26 mouse cellular contexts compared by ENCODE assay signal in the genomic region with DNA sequence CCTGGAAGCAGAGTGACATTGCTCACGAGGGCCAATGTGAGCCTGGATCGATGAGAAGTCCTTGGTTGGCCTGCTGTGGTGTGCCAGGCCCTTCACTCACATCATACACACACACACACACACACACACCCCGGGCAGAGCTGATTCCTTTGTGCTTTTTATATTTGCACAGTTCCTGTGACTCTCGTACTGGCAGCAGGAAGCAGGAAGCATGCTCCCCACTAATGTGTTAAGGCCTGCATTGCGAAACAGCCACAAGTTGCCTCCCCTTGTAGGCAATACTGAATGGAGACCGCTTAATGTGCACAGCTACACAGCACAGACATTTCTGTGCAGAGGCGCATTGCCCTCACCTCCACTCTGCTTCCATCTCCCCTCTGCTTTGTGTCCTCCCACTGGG. TPM values are rescaled to one million over a fixed set of nuclear protein-coding genes. Genes with fewer than 3 reads are reported as not detected.
DNase-seq lines count a peak whose midpoint lies in the region; ATAC-seq lines count a peak whose summit lies in the region.
"Had no signal": no experiment of that assay in that cellular context is flagged by ENCODE, and none has a peak within 500 bp of the region (broad histone marks: within the 10 kb centered on the region; RNA-seq: fewer than 3 reads in every experiment).

No protein-coding gene starts in this region.

- 0 out of 2 replicates have a peak, but pooled peaks cover 3% of the 10 kb centered on the region for H3K9me3 ChIP-seq in forebrain, embryonic 12.5 days
- no peaks in the 10 kb centered on the region for H3K9me3 ChIP-seq in forebrain, embryonic 11.5 days (ENCODE audit: control insufficient read depth, low read length)
- no peaks in the 10 kb centered on the region for H3K9me3 ChIP-seq in limb, embryonic 10.5 days (replicated peaks)
- H3K9me3 ChIP-seq in heart, embryonic 10.5 days: no peaks in the 10 kb centered on the region
- H3K9me3 ChIP-seq: G1E; lung, embryonic 15.5 days had no signal

- 0 out of 2 replicates have a peak overlapping the region, but pooled peaks have one; percentile 36 for H3K27ac ChIP-seq in forebrain, embryonic 12.5 days
- H3K27ac ChIP-seq in forebrain, embryonic 11.5 days (ENCODE audit: low read depth, low read length): no peak overlapping the region
- H3K27ac ChIP-seq in limb, embryonic 10.5 days: peak overlapping the region; percentile 63
- H3K27ac ChIP-seq in heart, embryonic 10.5 days: no peak overlapping the region
- H3K27ac ChIP-seq: left cerebral cortex, adult 2 months; lung, embryonic 15.5 days; midbrain, embryonic 15.5 days; neural tube, embryonic 15.5 days had no signal

- H3K27me3 ChIP-seq in forebrain, embryonic 12.5 days: no peaks in the 10 kb centered on the region
- H3K27me3 ChIP-seq in forebrain, embryonic 11.5 days (ENCODE audit: control insufficient read depth, insufficient read depth, low read length): no peaks in the 10 kb centered on the region
- peaks cover 33% of the 10 kb centered on the region for H3K27me3 ChIP-seq in limb, embryonic 10.5 days (ENCODE audit: low read depth, poor library complexity, severe bottlenecking)
- H3K27me3 ChIP-seq in heart, embryonic 10.5 days (ENCODE audit: insufficient read depth, poor library complexity, severe bottlenecking): peaks cover 31% of the 10 kb centered on the region

- H3K4me1 ChIP-seq in forebrain, embryonic 12.5 days: peaks cover 39% of the 10 kb centered on the region
- H3K4me1 ChIP-seq in forebrain, embryonic 11.5 days (replicated peaks; ENCODE audit: control insufficient read depth, insufficient read depth, low read length): peaks cover 15% of the 10 kb centered on the region
- H3K4me1 ChIP-seq in limb, embryonic 10.5 days: peaks cover 10% of the 10 kb centered on the region
- no peaks in the 10 kb centered on the region for H3K4me1 ChIP-seq in heart, embryonic 10.5 days
- H3K4me1 ChIP-seq: lung, embryonic 15.5 days; midbrain, embryonic 15.5 days had no signal

- DNase-seq in forebrain, embryonic 11.5 days (ENCODE audit: low spot score): no peak
- peak; percentile 68 for DNase-seq in 416B (ENCODE audit: low read depth)
- no peak for DNase-seq in limb, embryonic 10.5 days (ENCODE audit: low spot score)
- no peak for DNase-seq in heart, embryonic 10.5 days (ENCODE audit: low spot score)
- DNase-seq in T-cell, adult 2 months (ENCODE audit: low spot score): no peak
- no peak for DNase-seq in adrenal gland, postnatal 36 days
- DNase-seq: cerebellum, adult 2 months; gastrocnemius, postnatal 10 days; heart, adult 18-20 months; kidney, postnatal 36 days; spleen, adult 18-20 months had no signal

- WGBS in forebrain, embryonic 12.5 days: 82% methylated on average over 7 of the region's 7 CpGs
- WGBS in forebrain, embryonic 11.5 days: 74% methylated on average over 7 of the region's 7 CpGs
- 78% methylated on average over 7 of the region's 7 CpGs for WGBS in limb, embryonic 10.5 days
- WGBS in heart, embryonic 10.5 days: 69% methylated on average over 7 of the region's 7 CpGs

- ATAC-seq in forebrain, embryonic 12.5 days (ENCODE audit: low FRiP score): no peak
- ATAC-seq in forebrain, embryonic 11.5 days (replicated peaks; ENCODE audit: low FRiP score): no peak
- ATAC-seq in megakaryocyte, adult 5-6 weeks (ENCODE audit: poor library complexity, severe bottlenecking): peak; percentile 40; the same call in 1 of the 2 replicates
- ATAC-seq: midbrain, embryonic 15.5 days had no signal

- H3K4me3 ChIP-seq in forebrain, embryonic 12.5 days (replicated peaks): no peak overlapping the region
- H3K4me3 ChIP-seq in forebrain, embryonic 11.5 days (ENCODE audit: low read depth, low read length): no peak overlapping the region
- no peak overlapping the region for H3K4me3 ChIP-seq in limb, embryonic 10.5 days
- H3K4me3 ChIP-seq in heart, embryonic 10.5 days: no peak overlapping the region
- H3K4me3 ChIP-seq: left cerebral cortex, adult 2 months; lung, embryonic 15.5 days; midbrain, embryonic 15.5 days; neural tube, embryonic 15.5 days had no signal

- H3K36me3 ChIP-seq in forebrain, embryonic 12.5 days (replicated peaks): no peaks in the 10 kb centered on the region
- no peaks in the 10 kb centered on the region for H3K36me3 ChIP-seq in forebrain, embryonic 11.5 days (ENCODE audit: control insufficient read depth, insufficient read depth, low read length)
- H3K36me3 ChIP-seq in limb, embryonic 10.5 days: no peaks in the 10 kb centered on the region
- H3K36me3 ChIP-seq in heart, embryonic 10.5 days: no peaks in the 10 kb centered on the region
- H3K36me3 ChIP-seq: G1E; lung, embryonic 15.5 days; midbrain, embryonic 15.5 days; neural tube, embryonic 15.5 days had no signal

- no peak overlapping the region for H3K4me2 ChIP-seq in forebrain, embryonic 12.5 days
- H3K4me2 ChIP-seq in forebrain, embryonic 11.5 days (ENCODE audit: low read depth, low read length, severe bottlenecking): no peak overlapping the region
- H3K4me2 ChIP-seq: liver, embryonic 11.5 days; lung, embryonic 15.5 days; midbrain, embryonic 15.5 days; neural tube, embryonic 15.5 days had no signal

- no peak overlapping the region for H3K9ac ChIP-seq in forebrain, embryonic 12.5 days
- no peak overlapping the region for H3K9ac ChIP-seq in forebrain, embryonic 11.5 days (ENCODE audit: low read length)
- H3K9ac ChIP-seq: lung, embryonic 15.5 days; midbrain, embryonic 15.5 days; neural tube, embryonic 15.5 days had no signal

RNA-seq across cellular contexts. Expression of a gene that starts 58.7 kb away (rescaled TPM):
- not detected in 2 replicates for polyA plus RNA-seq in forebrain, embryonic 12.5 days (2016; fragmentation: Nextera tagmentation; extraction: Ambion mirVana)
- not detected in 2 replicates for polyA plus RNA-seq in forebrain, embryonic 11.5 days (2014; fragmentation: Nextera tagmentation; extraction: Ambion mirVana)
- not detected in 2 replicates for polyA plus RNA-seq in limb, embryonic 10.5 days (2016; fragmentation: Nextera tagmentation; extraction: Ambion mirVana)
- not detected in 2 replicates for total RNA-seq in megakaryocyte, adult 5-6 weeks (2015)
- not detected in 2 replicates for total RNA-seq in megakaryocyte, adult 5-6 weeks (2017)
- not detected in 2 replicates for polyA plus RNA-seq in heart, embryonic 10.5 days (2016; fragmentation: Nextera tagmentation; extraction: Ambion mirVana)
- total RNA-seq in adrenal gland, postnatal 36 days (2021): not detected
- total RNA-seq: G1E; gastrocnemius, postnatal 10 days; heart, adult 18-20 months; left cerebral cortex, adult 2 months had no signal
- polyA plus RNA-seq: cerebellum, adult 2 months; embryonic facial prominence, embryonic 11.5 days; frontal cortex, adult 2 months; G1E; heart, embryonic 16.5 days; hindbrain, embryonic 11.5 days; limb, embryonic 11.5 days; liver, embryonic 11.5 days; lung, embryonic 15.5 days; midbrain, embryonic 15.5 days; neural tube, embryonic 15.5 days; thymus, postnatal 0 days; urinary bladder, adult 2 months had no signal

Comparison
In these comparisons a context has a peak if more than half of its experiments do, and no peak if none do; other contexts are left out.
1. H3K27ac ChIP-seq: peak in forebrain, embryonic 12.5 days (single experiment) and limb, embryonic 10.5 days (single experiment); none in forebrain, embryonic 11.5 days (single experiment) and heart, embryonic 10.5 days (single experiment).